Mouse (Mus musculus): ENCODE measurements at regions not wholly inside any gene's neighbourhood (a gene's known extent, or its start where the extent isn't known, plus 50 kb on each side); places are given as distances from the start of the nearest gene placed in this dataset.

- DNase-seq (ENCODE audit: low read depth, low spot score) = no peak
These were observed 398.0 kb downstream of the Prim2 start for GRCm38 (mm10) chr1:33271437-33272145.

DNA sequence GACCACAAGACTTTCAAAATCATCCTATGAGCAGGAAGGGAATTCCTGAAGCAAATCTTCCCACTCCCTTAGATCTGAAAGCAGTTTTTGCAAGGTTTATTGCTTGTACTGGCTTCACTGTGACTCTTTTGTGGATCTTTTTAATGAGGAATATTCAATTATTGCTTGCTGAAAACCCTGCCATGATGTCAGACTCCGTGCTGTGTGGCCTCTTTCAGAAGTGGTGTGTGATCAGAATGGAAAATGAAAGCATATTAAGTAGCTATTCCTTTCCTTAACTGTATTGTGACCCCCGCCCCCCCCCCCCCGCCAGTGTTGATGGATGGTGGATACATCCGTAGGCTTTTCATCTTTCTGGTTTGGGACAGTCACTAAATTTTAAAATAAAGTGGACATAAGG is 400.4 kb downstream of the Prim2 start:
- no peak for DNase-seq (ENCODE audit: low read depth, low spot score)

DNA sequence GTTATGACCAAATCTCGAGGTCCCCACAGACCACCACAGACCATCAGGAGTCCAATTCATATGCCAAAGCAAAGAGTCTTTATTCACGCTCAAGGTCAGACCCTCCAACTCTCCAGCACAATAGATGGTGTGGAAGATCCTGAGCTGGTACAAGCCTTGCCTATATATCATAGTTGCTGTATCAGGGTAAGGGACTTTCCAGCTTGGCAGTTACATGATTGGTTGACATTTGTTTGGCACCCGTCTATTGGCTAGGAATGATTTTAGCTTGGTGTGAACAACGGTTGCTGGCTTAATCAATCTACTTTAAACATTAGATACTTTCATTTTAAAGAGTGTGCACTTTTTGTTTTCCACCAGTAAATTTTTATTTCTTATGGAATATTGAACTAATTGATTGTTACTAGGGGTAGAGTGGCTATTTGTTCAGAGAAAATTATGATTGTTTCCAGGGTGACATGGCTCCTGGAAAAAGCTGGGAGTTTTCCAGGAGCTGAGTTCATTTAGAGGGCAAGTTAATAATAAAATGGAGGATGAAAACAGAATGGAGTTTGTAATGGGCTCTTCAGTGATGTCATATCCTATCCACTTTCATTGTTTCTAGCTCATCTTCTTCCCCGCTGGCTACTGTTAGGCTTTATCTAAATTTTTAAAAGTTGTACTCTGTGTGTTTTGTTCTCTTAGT is 403.7 kb downstream of the Prim2 start:
- DNase-seq (ENCODE audit: low read depth, low spot score) = no peak

DNA sequence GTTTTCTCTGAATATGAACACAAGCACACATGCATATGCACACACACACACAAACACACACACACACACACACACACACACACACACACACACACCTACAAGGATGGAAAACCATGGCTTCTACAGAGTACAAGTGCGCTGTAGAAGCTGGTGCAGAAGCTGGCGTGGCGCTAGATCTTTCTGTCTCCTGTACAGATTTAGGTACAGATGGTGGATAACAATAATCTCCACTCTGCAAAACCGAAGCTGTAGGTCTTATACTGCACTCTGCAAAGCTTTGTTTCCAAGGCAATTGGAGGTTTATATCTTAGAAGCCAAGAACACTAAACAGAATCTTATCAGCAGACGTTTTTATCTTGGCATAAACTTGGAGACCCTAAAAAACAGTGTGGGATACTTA is 420.1 kb downstream of the Prim2 start:
- DNase-seq (ENCODE audit: low read depth, low spot score) = no peak

GRCm38 (mm10) chr1:33247076-33247475 is 422.5 kb downstream of the Prim2 start:
- DNase-seq (ENCODE audit: low read depth, low spot score) = no peak

GRCm38 (mm10) chr1:33245186-33245585 is 424.4 kb downstream of the Prim2 start:
- no peak for DNase-seq (ENCODE audit: low read depth, low spot score)

DNA sequence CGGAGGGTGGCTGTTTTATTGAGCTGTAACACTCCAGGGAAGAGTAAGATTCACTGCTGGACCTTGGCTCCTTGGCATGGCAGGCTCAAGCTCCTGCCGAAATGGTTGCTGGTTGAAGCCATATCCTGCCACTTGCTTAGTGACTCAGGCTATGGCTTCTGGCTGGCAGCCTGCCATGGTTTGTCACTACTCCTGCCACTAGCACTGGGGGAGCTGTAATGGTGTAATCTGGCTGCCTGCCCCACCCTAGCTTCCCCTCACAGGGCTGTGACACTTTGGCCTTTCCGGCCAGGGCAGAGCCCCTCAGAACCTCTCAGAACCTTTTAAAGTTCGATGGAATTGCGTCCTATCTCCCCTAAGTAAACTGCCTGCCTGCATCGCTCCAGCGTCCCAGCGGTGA is 424.9 kb downstream of the Prim2 start:
- no peak for DNase-seq (ENCODE audit: low read depth, low spot score)

GRCm38 (mm10) chr1:33222997-33223396 is 446.6 kb downstream of the Prim2 start:
- DNase-seq (ENCODE audit: low read depth, low spot score) = no peak

DNA sequence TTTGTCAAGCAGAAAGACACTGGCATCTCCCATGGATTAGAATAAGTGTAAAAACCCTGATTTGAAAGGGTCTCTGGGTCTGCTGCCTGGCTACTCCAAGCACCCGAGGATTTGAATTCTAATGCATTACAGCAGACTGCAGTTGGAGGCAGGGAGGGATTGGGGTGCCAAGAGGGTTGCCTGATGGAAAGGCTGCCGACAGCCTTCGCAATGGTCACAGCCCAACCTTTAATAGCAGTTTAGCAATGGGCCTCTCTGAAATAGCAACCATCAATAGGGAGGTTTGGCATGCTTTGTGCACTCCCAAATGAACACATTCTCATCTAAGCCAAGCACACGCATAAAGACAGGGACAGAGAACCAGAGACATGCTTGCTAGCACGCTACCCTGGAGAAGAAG is 454.8 kb downstream of the Prim2 start:
- DNase-seq (ENCODE audit: low read depth, low spot score) = no peak

DNA sequence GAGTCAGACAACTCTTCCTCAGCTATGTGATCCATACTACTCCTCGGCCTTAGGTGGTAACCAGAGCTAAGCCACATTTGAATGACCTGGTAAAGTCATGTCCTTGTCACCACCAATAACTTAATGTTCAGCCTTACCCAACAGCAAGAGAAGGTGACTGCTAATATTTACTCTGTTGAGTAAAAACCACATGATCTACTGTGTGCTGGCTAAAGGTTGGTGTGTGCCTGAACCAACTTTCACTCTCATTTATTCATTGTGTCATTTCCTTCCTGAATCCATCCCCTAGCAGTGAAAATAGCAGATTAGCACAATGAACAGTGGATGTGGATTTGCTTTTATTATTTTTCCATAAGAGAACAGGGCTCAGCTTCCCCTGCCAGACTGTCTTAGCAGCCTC is 455.2 kb downstream of the Prim2 start:
- DNase-seq (ENCODE audit: low read depth, low spot score) = no peak

GRCm38 (mm10) chr1:33201571-33202189 is 467.9 kb downstream of the Prim2 start:
- DNase-seq (ENCODE audit: low read depth, low spot score) = no peak

- DNase-seq (ENCODE audit: low read depth, low spot score) = no peak
These were observed 474.5 kb downstream of the Prim2 start for GRCm38 (mm10) chr1:33195114-33195513.

DNA sequence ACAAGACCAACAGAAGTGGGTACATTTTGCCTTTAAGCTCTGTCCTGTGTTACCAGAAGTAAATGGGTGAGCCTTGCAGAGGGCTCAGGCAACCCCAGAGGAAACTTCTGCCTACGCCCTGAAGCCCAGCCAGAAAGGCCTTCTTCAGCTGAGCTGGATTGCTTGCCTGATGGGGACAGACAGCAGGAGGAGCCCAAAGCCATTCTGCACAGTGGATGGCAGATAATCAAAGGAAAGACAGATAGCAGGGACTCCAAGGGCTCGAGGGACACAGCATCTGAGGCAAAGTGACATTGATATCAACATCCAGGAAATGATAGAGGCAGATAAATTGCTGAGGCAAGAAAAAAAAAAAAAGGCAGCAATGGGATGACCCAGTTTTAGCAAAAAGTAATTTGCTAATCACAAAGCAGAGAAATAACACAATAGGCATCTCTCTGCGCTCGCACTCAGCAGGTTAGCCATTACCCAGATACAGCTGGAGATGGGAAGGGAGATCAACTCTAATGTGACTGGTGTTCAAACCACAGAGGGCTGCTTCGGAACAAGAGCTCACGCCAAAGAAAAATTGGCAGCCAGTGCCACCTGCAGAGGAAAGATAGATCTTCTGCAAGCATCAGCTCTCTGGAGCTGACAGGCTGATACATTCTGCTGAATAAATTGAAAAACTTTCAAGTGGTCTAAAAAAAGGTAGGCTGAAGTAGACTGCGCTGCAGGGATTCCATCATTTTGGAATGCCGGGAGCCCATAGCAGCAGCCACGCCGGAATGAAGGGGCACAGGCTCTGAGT is 494.8 kb downstream of the Prim2 start:
- no peak for DNase-seq (ENCODE audit: low read depth, low spot score)

DNA sequence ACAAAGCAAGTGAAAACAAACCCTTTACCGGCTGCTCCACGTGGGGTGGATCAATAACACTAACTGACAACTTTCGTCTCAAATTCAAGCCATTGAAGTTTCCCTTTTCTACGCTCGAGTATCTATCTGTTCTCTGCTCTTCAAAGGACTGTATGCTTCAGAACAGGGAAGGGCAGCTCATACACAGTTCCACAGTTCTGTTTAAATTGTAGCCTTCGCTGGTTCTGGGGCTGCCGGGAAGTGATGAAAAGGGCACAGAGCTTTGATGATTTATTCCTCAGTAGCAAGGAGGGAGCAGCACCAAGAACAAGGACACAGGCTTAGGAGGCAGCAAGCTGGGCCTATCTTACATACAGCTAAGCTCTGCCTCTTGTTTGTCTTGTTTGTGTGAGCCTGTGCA is 532.6 kb downstream of the Prim2 start:
- no peak for DNase-seq (ENCODE audit: low read depth, low spot score)

DNA sequence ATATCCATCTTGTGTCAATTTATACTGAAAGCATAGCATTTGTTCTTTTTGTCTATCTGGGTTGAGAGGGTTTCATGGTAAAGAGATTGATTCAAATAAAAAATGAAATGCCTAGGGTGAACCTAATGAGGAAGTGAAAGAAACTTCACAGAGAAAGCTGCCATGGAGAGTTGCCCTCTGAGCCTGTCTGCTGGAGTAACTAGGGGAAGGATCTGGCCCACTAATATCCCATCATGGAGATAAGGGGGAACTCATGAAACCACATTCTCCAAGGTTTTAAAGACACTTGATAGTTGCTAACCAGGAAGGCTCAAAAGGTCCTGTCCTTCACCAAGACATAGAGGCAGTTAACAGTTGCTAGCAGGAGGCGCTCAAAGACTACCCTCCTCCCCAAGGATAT is 539.2 kb downstream of the Prim2 start:
- DNase-seq (ENCODE audit: low read depth, low spot score) = no peak

GRCm38 (mm10) chr1:33125062-33125461 is 544.5 kb downstream of the Prim2 start:
- no peak for DNase-seq (ENCODE audit: low read depth, low spot score)

- DNase-seq (ENCODE audit: low read depth, low spot score) = no peak
These were observed 559.2 kb upstream of the Gm5415 start for GRCm38 (mm10) chr1:33106286-33106685.

GRCm38 (mm10) chr1:33104296-33104695 is 557.2 kb upstream of the Gm5415 start:
- no peak for DNase-seq (ENCODE audit: low read depth, low spot score)

DNA sequence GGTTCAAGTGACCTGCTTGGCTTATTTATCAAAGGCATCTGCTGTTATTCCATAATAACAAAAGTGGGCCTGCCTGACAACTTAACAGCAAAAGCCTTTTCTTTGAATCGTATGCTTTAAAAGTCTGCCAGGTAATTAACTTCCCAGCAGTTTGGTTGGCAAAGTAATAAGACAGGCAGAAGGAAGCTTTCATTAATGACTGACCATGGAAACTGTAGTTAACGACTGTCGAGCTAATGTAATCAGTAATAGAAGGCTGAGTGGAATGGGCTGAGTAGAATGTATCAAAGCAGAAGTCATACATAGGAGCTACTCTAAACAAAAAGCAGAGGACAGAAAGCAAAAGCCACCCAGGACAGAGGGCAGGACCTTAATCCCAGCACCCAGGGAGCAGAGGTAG is 551.0 kb upstream of the Gm5415 start:
- DNase-seq (ENCODE audit: low read depth, low spot score) = no peak

GRCm38 (mm10) chr1:33096851-33097250 is 549.8 kb upstream of the Gm5415 start:
- no peak for DNase-seq (ENCODE audit: low read depth, low spot score)

DNA sequence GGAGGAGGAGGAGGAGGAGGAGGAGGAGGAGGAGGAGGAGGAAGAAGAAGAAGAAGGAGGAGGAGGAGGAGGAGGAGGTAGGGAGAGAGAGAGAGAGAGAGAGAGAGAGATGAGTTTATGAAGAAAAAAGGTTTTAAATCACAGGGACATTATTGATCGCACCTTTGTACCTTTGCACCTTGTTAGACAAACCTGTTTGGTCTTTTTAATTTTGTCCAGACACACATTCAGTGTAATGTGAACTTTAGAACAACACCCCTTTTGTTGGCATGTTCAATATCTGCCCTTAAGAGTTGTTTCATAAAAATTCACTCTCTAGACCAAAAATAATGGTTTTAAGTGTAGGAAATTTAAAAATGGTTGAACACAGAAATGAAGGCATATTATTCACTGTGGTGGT is 527.5 kb upstream of the Gm5415 start:
- DNase-seq (ENCODE audit: low read depth, low spot score) = no peak

GRCm38 (mm10) chr1:33058010-33058409 is 510.9 kb upstream of the Gm5415 start:
- no peak for DNase-seq (ENCODE audit: low read depth, low spot score)

Data from 3T3-L1 (cell line).